ENCODE assay signal across 28 mouse cellular contexts in genomic region chr1:119499456-119499855, GRCm38 (mm10). TPM values are rescaled to one million over a fixed set of nuclear protein-coding genes. Genes with fewer than 3 reads are reported as not detected.
A peak's percentile ranks its signal among the peaks of the same experiment; 100 is the strongest.
DNase-seq lines count a peak whose midpoint lies in the region; ATAC-seq and TF ChIP-seq lines count a peak whose summit lies in the region.
"Had no signal": no experiment of that assay in that cellular context is flagged by ENCODE, and none has a peak within 500 bp of the region (broad histone marks: within the 10 kb centered on the region; RNA-seq: fewer than 3 reads in every experiment).

No protein-coding gene starts in this region.

- peaks cover 16% of the 10 kb centered on the region for H3K4me1 ChIP-seq in liver, adult 2 months (ENCODE audit: control insufficient read depth, insufficient read depth, low read length)
- peaks cover 22% of the 10 kb centered on the region for H3K4me1 ChIP-seq in liver, embryonic 11.5 days (replicated peaks; ENCODE audit: control insufficient read depth, insufficient read depth, low read length)
- H3K4me1 ChIP-seq in E14TG2a.4 (replicated peaks; ENCODE audit: low read depth, low read length): peaks cover 88% of the 10 kb centered on the region
- peaks cover 65% of the 10 kb centered on the region for H3K4me1 ChIP-seq in bone marrow macrophage, adult 2 months (ENCODE audit: control insufficient read depth, insufficient read depth, low read length)
- peaks cover 35% of the 10 kb centered on the region for H3K4me1 ChIP-seq in thymus, adult 2 months (replicated peaks; ENCODE audit: control insufficient read depth, insufficient read depth, low read length)

- H3K79me2 ChIP-seq in liver, adult 2 months (ENCODE audit: control insufficient read depth, insufficient read depth, low read length): peaks cover 47% of the 10 kb centered on the region
- peaks cover 99% of the 10 kb centered on the region for H3K79me2 ChIP-seq in macrophage (ENCODE audit: inconsistent target)

- no peak for TF ChIP-seq POLR2A in liver, adult 2 months (IDR thresholded peaks at IDR 0.05; ENCODE audit: extremely low read depth, insufficient read depth, low read length)
- TF ChIP-seq POLR2A in bone marrow macrophage, adult 2 months (IDR thresholded peaks at IDR 0.05; ENCODE audit: borderline replicate concordance, low read depth, low read length): no peak
- TF ChIP-seq POLR2A in thymus, adult 2 months (IDR thresholded peaks at IDR 0.05; ENCODE audit: control insufficient read depth, extremely low read depth, insufficient read depth, low read length, poor library complexity): no peak

- no peak for ATAC-seq in liver, embryonic 11.5 days (replicated peaks; ENCODE audit: low FRiP score)
- ATAC-seq: forebrain, embryonic 15.5 days; hindbrain, postnatal 0 days had no signal

- H3K36me3 ChIP-seq in liver, adult 2 months (ENCODE audit: control insufficient read depth, insufficient read depth, low read length): no peaks in the 10 kb centered on the region
- H3K36me3 ChIP-seq in liver, embryonic 11.5 days (ENCODE audit: control insufficient read depth, insufficient read depth, low read length): no peaks in the 10 kb centered on the region
- H3K36me3 ChIP-seq in E14TG2a.4 (ENCODE audit: insufficient read depth, low read length): no peaks in the 10 kb centered on the region
- peaks cover 5% of the 10 kb centered on the region; the same call in 1 of the 2 replicates for H3K36me3 ChIP-seq in macrophage (ENCODE audit: inconsistent target)
- H3K36me3 ChIP-seq in thymus, adult 2 months (ENCODE audit: control insufficient read depth, insufficient read depth, low read length): no peaks in the 10 kb centered on the region
- H3K36me3 ChIP-seq: forebrain, embryonic 12.5 days; forebrain, embryonic 15.5 days had no signal

- 20% methylated on average over 10 of the region's 10 CpGs for WGBS in liver, adult 2 months
- 82% methylated on average over 10 of the region's 10 CpGs for WGBS in liver, embryonic 11.5 days
- 93% methylated on average over 10 of the region's 10 CpGs for WGBS in macrophage (ENCODE audit: missing documents)
- WGBS in thymus, adult 2 months: 97% methylated on average over 10 of the region's 10 CpGs

- H3K9ac ChIP-seq in liver, adult 2 months (ENCODE audit: low read depth, low read length): no peak overlapping the region
- H3K9ac ChIP-seq in liver, embryonic 11.5 days (ENCODE audit: low read depth, low read length): no peak overlapping the region
- H3K9ac ChIP-seq: embryonic facial prominence, embryonic 13.5 days; forebrain, embryonic 12.5 days; forebrain, embryonic 15.5 days; heart, embryonic 12.5 days; heart, embryonic 15.5 days; hindbrain, embryonic 14.5 days had no signal

- no peak overlapping the region for H3K4me3 ChIP-seq in liver, adult 2 months (ENCODE audit: insufficient read depth, low read depth, low read length)
- no peak overlapping the region for H3K4me3 ChIP-seq in liver, embryonic 11.5 days (ENCODE audit: low read depth, low read length)
- H3K4me3 ChIP-seq in E14TG2a.4 (replicated peaks; ENCODE audit: low read length) (peak overlapping the region; percentile 56; the same call in 1 of the 2 replicates), macrophage (ENCODE audit: inconsistent target) (no peak overlapping the region)
- no peak overlapping the region for H3K4me3 ChIP-seq in bone marrow macrophage, adult 2 months (ENCODE audit: insufficient read depth, low read length)
- no peak overlapping the region for H3K4me3 ChIP-seq in thymus, adult 2 months (ENCODE audit: control insufficient read depth, insufficient read depth, low read length)
- H3K4me3 ChIP-seq: embryonic facial prominence, embryonic 10.5 days; embryonic facial prominence, embryonic 13.5 days; erythroblast, embryonic 14.5 days; forebrain, embryonic 12.5 days; forebrain, embryonic 15.5 days; heart, embryonic 12.5 days; heart, embryonic 15.5 days had no signal

- no peak overlapping the region for H3K4me2 ChIP-seq in liver, embryonic 11.5 days
- H3K4me2 ChIP-seq: embryonic facial prominence, embryonic 13.5 days; forebrain, embryonic 12.5 days; forebrain, embryonic 15.5 days; heart, embryonic 12.5 days; heart, embryonic 15.5 days; hindbrain, embryonic 14.5 days had no signal

- no peaks in the 10 kb centered on the region for H3K27me3 ChIP-seq in liver, adult 2 months (ENCODE audit: control insufficient read depth, insufficient read depth, low read length)
- no peaks in the 10 kb centered on the region for H3K27me3 ChIP-seq in liver, embryonic 11.5 days (replicated peaks; ENCODE audit: control insufficient read depth, insufficient read depth, low read length)
- H3K27me3 ChIP-seq in E14TG2a.4 (ENCODE audit: insufficient read depth, low read length): no peaks in the 10 kb centered on the region
- no peaks in the 10 kb centered on the region for H3K27me3 ChIP-seq in thymus, adult 2 months (ENCODE audit: control insufficient read depth, insufficient read depth, low read length)
- H3K27me3 ChIP-seq: CH12.LX; embryonic facial prominence, embryonic 13.5 days; forebrain, embryonic 12.5 days; forebrain, embryonic 15.5 days; heart, embryonic 12.5 days; heart, embryonic 15.5 days had no signal

- TF ChIP-seq CTCF in liver, adult 2 months (IDR thresholded peaks at IDR 0.05; ENCODE audit: low read depth, low read length): no peak
- no peak for TF ChIP-seq CTCF in E14TG2a.4 (conservative IDR thresholded peaks at IDR 0.05; ENCODE audit: low read length)
- TF ChIP-seq CTCF in bone marrow macrophage, adult 2 months (IDR thresholded peaks at IDR 0.05; ENCODE audit: low read depth, low read length): no peak
- TF ChIP-seq CTCF in thymus, adult 2 months (IDR thresholded peaks at IDR 0.05; ENCODE audit: borderline replicate concordance, control insufficient read depth, extremely low read depth, insufficient read depth, low read length, poor library complexity): no peak

- DNase-seq in liver, adult 2 months (ENCODE audit: extremely low read depth, low read depth, low spot score): peak; percentile 78
- DNase-seq in liver, embryonic 11.5 days (ENCODE audit: low spot score): no peak
- no peak for DNase-seq in layer of hippocampus, postnatal 10 days (ENCODE audit: low spot score in 2 of 2)
- DNase-seq in thymus, adult 2 months: no peak
- DNase-seq: adrenal gland, postnatal 14 days; B cell, adult 2 months; cerebellum, adult 11 months; cerebellum, adult 2 months; cerebellum, postnatal 10 days; cerebellum, postnatal 36 days; embryo, embryonic 11 days; gastrocnemius, postnatal 25 days; heart, adult 18-20 months; heart, postnatal 10 days; heart, postnatal 36 days had no signal

- H3K9me3 ChIP-seq in liver, embryonic 11.5 days (ENCODE audit: control insufficient read depth, low read length): no peaks in the 10 kb centered on the region
- H3K9me3 ChIP-seq in E14TG2a.4 (ENCODE audit: low read length): no peaks in the 10 kb centered on the region
- H3K9me3 ChIP-seq: embryonic facial prominence, embryonic 10.5 days; embryonic facial prominence, embryonic 13.5 days; forebrain, embryonic 12.5 days; forebrain, embryonic 15.5 days; heart, embryonic 15.5 days had no signal

- H3K27ac ChIP-seq in liver, adult 2 months (replicated peaks; ENCODE audit: insufficient read depth, low read depth, low read length): no peak overlapping the region
- H3K27ac ChIP-seq in liver, embryonic 11.5 days (ENCODE audit: low read depth, low read length): no peak overlapping the region
- peak overlapping the region; percentile 80 for H3K27ac ChIP-seq in bone marrow macrophage, adult 2 months (ENCODE audit: insufficient read depth, low read depth, low read length)
- H3K27ac ChIP-seq in macrophage: peak overlapping the region; percentile 53
- no peak overlapping the region for H3K27ac ChIP-seq in thymus, adult 2 months (ENCODE audit: control insufficient read depth, insufficient read depth, low read length)
- H3K27ac ChIP-seq: embryonic facial prominence, embryonic 10.5 days; embryonic facial prominence, embryonic 13.5 days; forebrain, embryonic 12.5 days; forebrain, embryonic 15.5 days; heart, embryonic 15.5 days; hindbrain, embryonic 14.5 days; hindbrain, postnatal 0 days had no signal

RNA-seq across cellular contexts. Expression of gene Ralb, which starts 5.1 kb away (rescaled TPM):
- 12.8 and 14.8 TPM in 2 replicates for total RNA-seq in liver, adult 2 months (2014; rRNA removed)
- 9.0 and 9.3 TPM in 2 replicates for polyA plus RNA-seq in liver, adult 2 months (2012; rRNA removed)
- 92.1 and 96.8 TPM in 2 replicates for polyA plus RNA-seq in liver, embryonic 11.5 days (2014; fragmentation: Nextera tagmentation; extraction: Ambion mirVana)
- polyA plus RNA-seq in bone marrow macrophage, adult 2 months (2012; ENCODE audit: insufficient read depth, insufficient read length, missing spikeins): 81.8 and 82.8 TPM in 2 replicates
- 100 to 1,000 TPM in 1 of 26 experiments, 10 to 100 TPM in 25; 30.9 to 114 (median 49.3) TPM for total RNA-seq in macrophage (2018; cell fraction: chromatin; rRNA removed)
- 100 to 1,000 TPM in 6 of 26 experiments, 10 to 100 TPM in 20; 83.5 to 114 (median 93.7) TPM for total RNA-seq in macrophage (2018; cell fraction: cytosol; rRNA removed)
- 10 to 100 TPM; 44.4 to 87.0 (median 54.7) TPM for total RNA-seq in macrophage (2018; cell fraction: nucleus; rRNA removed)
- polyA plus RNA-seq in macrophage (2018): 76.5 to 98.9 TPM (median 79.7 TPM) in 3 replicates
- 10 to 100 TPM; 33.9 to 40.3 TPM for total RNA-seq in layer of hippocampus, postnatal 10 days (2021)
- polyA plus RNA-seq in thymus, adult 2 months (2012; rRNA removed): 32.4 and 33.5 TPM in 2 replicates

RNA-seq across cellular contexts. Expression of gene Tmem185b, which starts 26.5 kb away (rescaled TPM):
- 6.6 and 7.4 TPM in 2 replicates for total RNA-seq in liver, adult 2 months (2014; rRNA removed)
- 12.6 and 14.2 TPM in 2 replicates for polyA plus RNA-seq in liver, adult 2 months (2012; rRNA removed)
- 17.6 and 21.7 TPM in 2 replicates for polyA plus RNA-seq in liver, embryonic 11.5 days (2014; fragmentation: Nextera tagmentation; extraction: Ambion mirVana)
- polyA plus RNA-seq in bone marrow macrophage, adult 2 months (2012; ENCODE audit: insufficient read depth, insufficient read length, missing spikeins): 17.3 and 20.0 TPM in 2 replicates
- 10 to 100 TPM in 6 of 26 experiments, 1 to 10 TPM in 20; 4.9 to 14.7 (median 8.7) TPM for total RNA-seq in macrophage (2018; cell fraction: chromatin; rRNA removed)
- total RNA-seq in macrophage (2018; cell fraction: cytosol; rRNA removed): 10 to 100 TPM; 13.3 to 24.2 (median 17.4) TPM
- 10 to 100 TPM in 25 of 26 experiments, 1 to 10 TPM in 1; 9.9 to 31.6 (median 24.4) TPM for total RNA-seq in macrophage (2018; cell fraction: nucleus; rRNA removed)
- polyA plus RNA-seq in macrophage (2018): 13.5 to 23.8 TPM (median 18.3 TPM) in 3 replicates
- 10 to 100 TPM; 10.3 to 11.9 TPM for total RNA-seq in layer of hippocampus, postnatal 10 days (2021)
- 61.2 and 64.8 TPM in 2 replicates for polyA plus RNA-seq in thymus, adult 2 months (2012; rRNA removed)

Comparison
In these comparisons a context has a peak if more than half of its experiments do, and no peak if none do; other contexts are left out.
1. H3K27ac ChIP-seq: peak in bone marrow macrophage, adult 2 months (single experiment) and macrophage (single experiment); none in liver, adult 2 months (single experiment), liver, embryonic 11.5 days (single experiment) and thymus, adult 2 months (single experiment).